16 mouse cellular contexts compared by ENCODE assay signal in the genomic region with DNA sequence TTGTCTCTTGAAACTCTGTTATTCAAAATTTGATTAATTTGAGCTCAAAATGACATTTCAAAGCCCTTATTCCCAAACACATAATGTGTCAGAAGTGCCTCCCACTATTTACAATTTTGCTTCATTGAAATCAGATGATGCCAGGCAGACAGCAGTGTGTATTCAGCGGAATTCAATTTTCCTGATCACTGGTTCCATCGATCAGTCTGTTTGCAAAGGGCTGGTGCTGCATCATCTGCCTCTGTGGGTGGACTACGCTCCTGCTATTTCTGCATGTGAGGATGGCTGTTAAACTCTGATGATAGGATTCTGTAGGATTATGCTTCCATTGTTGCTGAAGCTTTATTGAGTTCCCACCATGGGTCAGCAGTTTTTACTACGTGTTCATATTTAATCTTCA.
DNase-seq lines count a peak whose midpoint lies in the region; TF ChIP-seq lines count a peak whose summit lies in the region.
"Had no signal": no experiment of that assay in that cellular context is flagged by ENCODE, and none has a peak within 500 bp of the region (broad histone marks: within the 10 kb centered on the region; RNA-seq: fewer than 3 reads in every experiment).

No protein-coding gene starts in this region.

- peak; percentile 11 for DNase-seq in layer of hippocampus, adult 11-12 months (ENCODE audit: low spot score)
- no peak for DNase-seq in layer of hippocampus, postnatal 25 days (ENCODE audit: extremely low spot score in 1 of 2, low spot score in 1 of 2)
- peak; percentile 38 for DNase-seq in brain, embryonic 14.5 days (ENCODE audit: low read depth)
- peak; percentile 22 to 61 for DNase-seq in layer of hippocampus, postnatal 14 days (ENCODE audit: low spot score in 2 of 2)
- peak; percentile 15 for DNase-seq in retina, postnatal 1 day
- DNase-seq in lung, postnatal 25 days (ENCODE audit: low spot score) = no peak
- DNase-seq in testis, postnatal 10 days (ENCODE audit: low spot score) = no peak
- DNase-seq: adrenal gland, postnatal 14 days; cerebellum, adult 18-20 months; cerebellum, postnatal 10 days; forebrain, postnatal 0 days; gastrocnemius, postnatal 10 days; kidney, adult 2 months; lung, embryonic 14.5 days; lung, postnatal 14 days; right cerebral cortex, postnatal 4 days had no signal

- no peak for TF ChIP-seq CTCF in brain, embryonic 14.5 days (IDR thresholded peaks at IDR 0.05; ENCODE audit: borderline replicate concordance, extremely low read depth, insufficient read depth, insufficient read length)

- no peak for TF ChIP-seq POLR2A in brain, embryonic 14.5 days (IDR thresholded peaks at IDR 0.05; ENCODE audit: borderline replicate concordance, extremely low read depth, insufficient read depth, insufficient read length, poor library complexity, severe bottlenecking)

Comparison
In these comparisons a context has a peak if more than half of its experiments do, and no peak if none do; other contexts are left out.
1. DNase-seq: peak in layer of hippocampus, adult 11-12 months (single experiment), brain, embryonic 14.5 days (single experiment), layer of hippocampus, postnatal 14 days (2 of 2) and retina, postnatal 1 day (single experiment); none in layer of hippocampus, postnatal 25 days (0 of 2), lung, postnatal 25 days (single experiment) and testis, postnatal 10 days (single experiment).